Mouse (Mus musculus) retina, embryonic 14.5 days (tissue): ENCODE results near the gene Wipf3.
A peak's percentile ranks its signal among the peaks of the same experiment; 100 is the strongest.

Experiments used
- DNase-seq: peaks from one replicate; pipeline ENCODE4 v3.0.0-alpha.2; 2015; ENCODE audit warnings: low spot score

The Wipf3 gene

GRCm38 (mm10) chr6:54429447-54430194 lies at the start of gene Wipf3:
Wipf3 (plus strand) TSS chr6:54429603.
- peak; percentile 68 for DNase-seq

GRCm38 (mm10) chr6:54382636-54383035 lies 46.8 kb upstream of the Wipf3 start:
- no peak for DNase-seq

- DNase-seq = no peak
Observed at GRCm38 (mm10) chr6:54383893-54384524, 45.4 kb upstream of the Wipf3 start.

- DNase-seq = no peak
Observed at GRCm38 (mm10) chr6:54384777-54385176, 44.6 kb upstream of the Wipf3 start.

GRCm38 (mm10) chr6:54386429-54386828 lies 43.0 kb upstream of the Wipf3 start:
- no peak for DNase-seq

- no peak for DNase-seq
Observed at GRCm38 (mm10) chr6:54387044-54387443, 42.4 kb upstream of the Wipf3 start.

- no peak for DNase-seq
Observed at GRCm38 (mm10) chr6:54387751-54388150, 41.7 kb upstream of the Wipf3 start.

GRCm38 (mm10) chr6:54388690-54389275 lies 40.6 kb upstream of the Wipf3 start:
- DNase-seq = no peak

- DNase-seq = peak; percentile 81
Observed at GRCm38 (mm10) chr6:54391765-54392164, 37.6 kb upstream of the Wipf3 start.

- DNase-seq = no peak
Observed at GRCm38 (mm10) chr6:54393886-54394285, 35.5 kb upstream of the Wipf3 start.

- DNase-seq = no peak
Observed at GRCm38 (mm10) chr6:54399194-54399923, 30.0 kb upstream of the Wipf3 start.

GRCm38 (mm10) chr6:54401503-54401902 lies 27.9 kb upstream of the Wipf3 start:
- no peak for DNase-seq

- no peak for DNase-seq
Observed at GRCm38 (mm10) chr6:54404916-54405315, 24.5 kb upstream of the Wipf3 start.

- no peak for DNase-seq
Observed at GRCm38 (mm10) chr6:54406116-54406515, 23.3 kb upstream of the Wipf3 start.

- no peak for DNase-seq
Observed at GRCm38 (mm10) chr6:54409271-54409670, 20.1 kb upstream of the Wipf3 start.

GRCm38 (mm10) chr6:54410451-54410850 lies 19.0 kb upstream of the Wipf3 start:
- DNase-seq = no peak

GRCm38 (mm10) chr6:54411591-54411990 lies 17.8 kb upstream of the Wipf3 start:
- no peak for DNase-seq

- DNase-seq = no peak
Observed at GRCm38 (mm10) chr6:54412879-54413278, 16.5 kb upstream of the Wipf3 start.

GRCm38 (mm10) chr6:54425230-54425629 lies 4.2 kb upstream of the Wipf3 start:
- no peak for DNase-seq

GRCm38 (mm10) chr6:54428850-54429446 lies 455 bp upstream of the Wipf3 start:
- DNase-seq = no peak

- DNase-seq = no peak
Observed at GRCm38 (mm10) chr6:54430221-54430620, 818 bp downstream of the Wipf3 start.

GRCm38 (mm10) chr6:54431761-54432160 lies 2.4 kb downstream of the Wipf3 start:
- DNase-seq = no peak
